Mouse (Mus musculus) ES-E14 (cell line): Measurements from ENCODE around the gene Blm.

Experiments
- CHD2 ChIP-seq: IDR thresholded peaks from 2 replicates; pipeline ENCODE4 v1.6.1; 2014; ENCODE audit warnings: mild to moderate bottlenecking, low read depth, low read length, inconsistent platforms
- HCFC1 ChIP-seq: IDR thresholded peaks from 2 replicates; pipeline ENCODE4 v1.6.1; 2012; ENCODE audit warnings: low read length, inconsistent platforms, borderline replicate concordance; ENCODE audit not compliant: insufficient read depth
- MAFK ChIP-seq: IDR thresholded peaks from 2 replicates; pipeline ENCODE4 v1.6.1; 2014; ENCODE audit warnings: mild to moderate bottlenecking, low read depth, low read length, inconsistent platforms; ENCODE audit not compliant: insufficient read depth
- ZC3H11A ChIP-seq: IDR thresholded peaks from 2 replicates; pipeline ENCODE4 v1.6.1; 2012; ENCODE audit warnings: low read depth, mild to moderate bottlenecking, inconsistent platforms, low read length, borderline replicate concordance
- ZNF384 ChIP-seq: IDR thresholded peaks from 2 replicates; pipeline ENCODE4 v1.6.1; 2012; ENCODE audit warnings: low read depth, low read length, inconsistent platforms

DNA sequence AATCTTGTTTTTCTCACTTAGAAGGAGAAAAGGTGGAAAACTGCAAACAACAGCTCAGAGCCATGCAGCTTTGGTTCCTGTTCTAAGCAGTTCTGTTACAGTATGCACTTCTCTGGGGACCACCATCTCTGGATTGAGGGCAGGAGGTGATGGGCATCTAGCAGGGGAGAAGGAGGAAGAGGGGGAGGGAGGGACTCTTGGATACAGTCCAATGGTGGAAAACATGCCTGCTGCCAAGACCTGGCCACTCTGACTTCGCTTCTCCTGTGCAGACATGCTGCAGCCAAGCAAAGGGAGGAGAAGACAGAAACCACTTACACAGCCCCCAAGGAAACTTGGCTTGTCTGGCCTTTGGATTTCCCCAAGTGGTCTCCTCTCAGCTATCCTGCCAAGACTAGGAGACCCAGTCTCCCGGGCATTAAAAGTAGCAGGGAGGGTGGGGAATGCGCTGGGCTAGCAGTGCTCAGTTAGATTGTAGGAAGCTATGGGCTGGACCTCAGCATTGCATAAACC is 77.0 kb downstream of the Blm start:
- no peak for TF ChIP-seq MAFK
- TF ChIP-seq ZC3H11A = no peak
- no peak for TF ChIP-seq ZNF384
- TF ChIP-seq CHD2 = no peak
- no peak for TF ChIP-seq HCFC1
